Mouse (Mus musculus) lung, postnatal 36 days (tissue): ENCODE measurements at regions not wholly inside any gene's neighbourhood (a gene's known extent, or its start where the extent isn't known, plus 50 kb on each side); places are given as distances from the start of the nearest gene placed in this dataset.
A peak's percentile ranks its signal among the peaks of the same experiment; 100 is the strongest.

ENCODE experiments used
- DNase-seq: peaks from one replicate; pipeline ENCODE4 v3.0.0; 2022; ENCODE audit warnings: mixed read lengths

- DNase-seq = peak; percentile 4
Observed at GRCm38 (mm10) chr15:88036146-88037000, 492.3 kb downstream of the Fam19a5 start.

- no peak for DNase-seq
Observed at GRCm38 (mm10) chr15:88037606-88038005, 493.5 kb downstream of the Fam19a5 start.

GRCm38 (mm10) chr15:88042821-88043220 is 498.7 kb downstream of the Fam19a5 start:
- DNase-seq = no peak

- no peak for DNase-seq
Observed at GRCm38 (mm10) chr15:88058071-88058470, 514.0 kb downstream of the Fam19a5 start.

- no peak for DNase-seq
Observed at GRCm38 (mm10) chr15:88060935-88061334, 516.8 kb downstream of the Fam19a5 start.

DNA sequence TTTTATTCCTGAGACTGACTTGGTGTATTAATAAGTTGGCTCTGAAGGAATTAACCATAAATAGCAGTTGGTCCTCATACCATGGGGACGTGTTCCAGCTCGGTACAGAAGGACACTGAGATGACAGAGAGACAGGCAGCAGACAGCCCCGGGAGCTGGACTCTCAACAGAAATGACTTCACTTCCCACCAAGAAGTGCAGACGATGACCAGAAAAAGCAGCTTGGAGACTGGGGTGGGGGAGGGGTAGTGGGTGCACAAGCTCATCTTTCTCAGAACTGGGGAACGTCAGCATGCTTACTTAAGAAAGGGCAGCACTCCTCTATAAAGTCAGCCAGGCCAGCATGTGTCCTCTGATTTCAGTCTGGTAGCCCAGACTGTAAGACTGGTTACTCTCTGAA is 518.9 kb downstream of the Fam19a5 start:
- no peak for DNase-seq

DNA sequence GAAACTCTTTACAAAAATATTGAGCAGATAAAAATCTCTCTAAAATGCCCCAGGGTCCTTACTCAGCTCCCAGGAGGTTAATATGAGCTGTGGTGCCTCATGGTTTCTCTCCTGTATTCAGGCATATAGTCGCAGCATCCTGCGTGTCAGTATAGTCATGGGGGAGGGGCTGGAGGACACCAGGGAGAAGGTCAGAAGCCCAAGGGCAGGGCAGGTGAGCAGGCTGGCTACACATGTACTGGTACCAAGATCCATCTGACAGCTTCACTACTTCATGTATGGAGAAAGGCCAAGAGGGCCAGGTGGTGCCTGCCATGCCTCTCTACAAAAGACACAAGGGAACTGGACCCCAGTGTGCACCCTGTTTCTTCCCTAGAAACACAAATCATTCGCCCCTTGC is 524.4 kb downstream of the Fam19a5 start:
- no peak for DNase-seq

DNA sequence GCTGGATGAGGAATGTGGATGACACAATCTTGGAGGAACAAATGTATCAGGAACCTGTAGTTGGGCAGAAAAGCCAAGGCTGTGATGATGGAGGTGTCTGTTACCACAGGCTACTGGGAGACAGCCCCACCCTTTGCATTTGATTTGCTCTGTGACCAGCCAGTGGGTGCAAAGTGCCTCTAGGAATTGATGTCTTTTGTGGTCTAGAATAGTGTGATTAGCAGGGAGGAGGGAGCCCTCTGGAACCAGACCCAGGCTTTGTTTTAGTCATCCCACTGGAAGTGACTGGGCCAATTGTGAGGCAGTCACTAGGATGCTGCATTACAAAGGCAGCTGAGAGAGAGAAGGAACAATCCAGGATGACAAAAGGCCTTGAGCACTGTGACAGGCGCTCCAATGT is 527.4 kb upstream of the Zdhhc25 start:
- no peak for DNase-seq

- DNase-seq = peak; percentile 34
Observed at GRCm38 (mm10) chr15:88083911-88084310, 516.2 kb upstream of the Zdhhc25 start.

DNA sequence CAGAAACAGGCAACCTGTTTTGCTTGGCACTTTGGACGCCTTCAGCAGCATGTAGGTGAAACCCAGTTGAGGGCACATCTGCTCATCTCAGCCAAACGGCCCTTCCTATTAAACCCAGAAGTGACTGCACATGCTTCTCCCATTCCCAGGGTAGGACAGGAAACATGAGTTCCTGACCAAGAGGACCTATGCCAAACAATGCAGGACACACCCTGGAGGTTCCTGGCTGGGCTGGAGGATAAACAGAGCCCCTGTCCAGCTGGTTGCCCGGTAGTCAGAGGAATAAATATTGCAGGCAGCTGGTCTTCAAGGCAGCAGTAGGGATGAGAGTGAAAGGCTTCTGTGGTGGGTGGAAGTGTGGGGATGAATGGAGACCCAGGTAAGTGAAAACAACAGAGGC is 514.5 kb upstream of the Zdhhc25 start:
- DNase-seq = peak; percentile 63

GRCm38 (mm10) chr15:88089486-88089885 is 510.6 kb upstream of the Zdhhc25 start:
- DNase-seq = no peak

GRCm38 (mm10) chr15:88091390-88091789 is 508.7 kb upstream of the Zdhhc25 start:
- DNase-seq = no peak

GRCm38 (mm10) chr15:88120376-88120775 is 479.7 kb upstream of the Zdhhc25 start:
- no peak for DNase-seq

GRCm38 (mm10) chr15:88123907-88124523 is 476.1 kb upstream of the Zdhhc25 start:
- no peak for DNase-seq

- DNase-seq = peak; percentile 7
Observed at GRCm38 (mm10) chr15:88146118-88146517, 454.0 kb upstream of the Zdhhc25 start.

GRCm38 (mm10) chr15:88151199-88151598 is 448.9 kb upstream of the Zdhhc25 start:
- DNase-seq = no peak

DNA sequence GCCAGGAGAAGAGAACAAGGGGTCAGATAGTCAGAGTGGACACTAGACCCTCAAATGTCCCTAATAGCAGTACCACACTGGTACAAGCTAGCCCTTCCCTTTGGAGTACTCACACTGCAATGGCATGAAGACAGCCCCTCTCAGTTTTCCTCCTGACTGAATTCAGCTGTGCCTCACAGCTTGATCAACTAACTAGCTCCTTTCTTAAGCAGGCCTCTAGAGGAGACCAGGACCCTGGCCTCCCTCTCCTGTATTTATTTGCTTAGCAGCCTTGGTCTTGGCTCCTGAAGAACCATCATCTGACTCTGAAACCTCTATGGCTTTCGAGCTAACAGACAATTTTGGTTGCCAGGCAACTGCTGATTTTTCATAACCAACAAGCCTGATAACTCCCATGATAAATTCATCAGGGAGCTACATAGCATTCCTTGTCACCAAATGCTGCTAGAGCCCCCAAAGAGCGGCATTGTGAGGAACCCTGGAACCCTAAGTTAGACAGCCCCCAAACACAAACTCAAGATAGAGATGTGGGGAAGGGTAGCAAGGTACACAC is 440.4 kb upstream of the Zdhhc25 start:
- DNase-seq = no peak

DNA sequence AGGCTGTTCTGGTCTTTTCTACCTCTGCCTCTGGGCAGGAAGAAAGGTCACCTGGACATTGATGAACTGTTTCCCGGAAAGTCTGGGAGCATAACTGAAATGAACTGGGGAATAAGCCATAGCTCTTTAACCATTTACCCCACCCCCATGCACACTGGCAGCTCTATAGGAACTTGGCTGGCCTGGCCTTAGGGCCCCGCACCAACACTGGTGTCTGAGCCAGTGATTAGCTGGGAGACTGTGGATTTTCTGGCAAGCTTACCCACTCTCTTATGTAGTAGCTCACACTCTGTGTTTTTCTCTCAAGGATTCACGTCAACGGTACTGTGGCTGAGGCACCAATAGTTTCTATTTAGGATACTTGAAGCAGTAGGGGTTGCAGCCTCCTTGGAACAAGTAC is 439.8 kb upstream of the Zdhhc25 start:
- DNase-seq = no peak

DNA sequence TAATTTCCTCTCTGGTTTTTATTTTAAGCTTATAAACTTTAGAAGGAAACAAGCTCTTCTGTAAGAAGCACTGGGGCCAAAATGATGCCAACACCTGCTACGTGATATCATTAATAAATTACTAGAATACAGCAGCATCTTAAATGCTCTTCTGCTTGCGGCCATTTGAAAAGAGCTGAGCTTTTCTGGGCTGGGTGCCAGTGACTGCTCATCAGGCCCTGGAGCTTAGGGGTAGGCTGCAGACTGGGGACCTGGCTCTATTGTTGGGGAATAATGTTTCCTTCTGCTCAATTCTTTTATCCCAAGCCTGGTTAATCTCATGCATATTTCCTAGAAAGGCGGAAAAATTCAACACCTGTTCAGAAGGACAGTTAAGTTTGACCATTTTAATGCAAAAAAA is 436.7 kb upstream of the Zdhhc25 start:
- no peak for DNase-seq

DNA sequence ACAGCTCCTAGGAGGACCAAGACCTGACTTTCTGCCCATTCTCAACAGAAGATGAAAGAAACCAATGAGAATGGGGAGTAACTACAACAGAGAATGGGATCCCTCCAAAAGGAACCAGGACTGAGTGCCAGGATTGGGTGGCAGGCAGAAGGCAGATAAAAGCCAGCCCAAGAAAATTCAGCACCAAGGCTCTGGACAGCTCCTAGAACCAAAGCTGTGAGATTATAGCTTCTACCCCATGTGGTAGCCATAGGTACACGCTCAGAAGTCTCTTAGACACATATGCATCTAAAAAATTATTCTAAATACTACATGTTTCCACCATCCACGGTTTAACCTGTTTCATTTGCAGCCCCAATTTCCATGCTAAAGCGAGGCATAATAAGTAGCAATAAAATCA is 425.8 kb upstream of the Zdhhc25 start:
- peak; percentile 1 for DNase-seq

DNA sequence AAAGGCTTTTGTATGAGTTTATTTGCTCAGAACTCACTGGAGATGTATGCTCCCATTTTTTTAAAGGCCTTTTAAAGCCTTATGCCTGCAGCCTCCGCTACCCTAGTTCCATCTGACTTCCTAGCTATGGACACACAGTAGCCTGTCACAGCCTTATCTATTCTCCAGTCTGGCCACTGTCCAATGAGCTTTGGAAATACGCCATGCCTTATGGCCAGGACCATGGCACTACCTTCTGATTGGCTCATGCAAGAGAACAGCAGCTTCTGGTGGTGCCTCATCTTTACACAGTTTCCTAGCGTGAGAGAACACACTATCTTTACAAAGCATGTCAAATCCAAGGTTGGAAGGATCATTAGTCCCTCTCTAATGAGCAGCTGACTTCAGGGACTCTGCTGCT is 424.1 kb upstream of the Zdhhc25 start:
- DNase-seq = no peak

DNA sequence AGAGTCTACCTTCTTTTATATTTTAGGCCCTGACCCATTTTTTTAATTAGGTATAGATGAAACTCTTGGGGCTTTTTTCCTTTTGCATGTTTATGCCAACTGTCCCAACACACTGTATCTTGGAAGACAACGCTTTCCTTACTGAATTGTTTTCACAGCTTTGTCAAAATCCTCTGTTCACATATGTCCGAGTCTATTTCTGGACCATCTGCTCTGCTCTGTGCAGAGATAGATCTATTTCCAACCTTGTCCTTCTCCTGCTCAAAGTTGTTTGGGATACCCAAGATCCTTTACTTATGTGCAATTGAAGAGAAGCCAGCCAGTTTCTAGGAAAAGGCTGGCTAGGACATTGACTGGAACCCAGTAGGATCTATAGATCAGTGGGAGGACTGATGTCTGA is 403.6 kb upstream of the Zdhhc25 start:
- no peak for DNase-seq

- DNase-seq = no peak
Observed at GRCm38 (mm10) chr15:88202736-88203135, 397.4 kb upstream of the Zdhhc25 start.

GRCm38 (mm10) chr15:88213356-88213755 is 386.7 kb upstream of the Zdhhc25 start:
- no peak for DNase-seq
